Mouse (Mus musculus) hindbrain, embryonic 10.5 days (tissue): ENCODE results near the gene Elane. TPM values are rescaled to one million over a fixed set of nuclear protein-coding genes. Genes with fewer than 3 reads are reported as not detected.
A peak's percentile ranks its signal among the peaks of the same experiment; 100 is the strongest.
"Not testable (repeated sequence)": the region's sequence is repeated elsewhere in the genome, so short reads cannot be mapped to it uniquely, and the experiment has no call there.

Experiments used
- DNase-seq: peaks from one replicate; pipeline ENCODE4 v3.0.0-alpha.2; 2017; ENCODE audit warnings: low spot score
- H3K27ac ChIP-seq: fragments of 300-500 bp; sonication (generic); 2 replicates; pipeline ENCODE4 v1.5.1; 2016; ENCODE audit warnings: mild to moderate bottlenecking, moderate library complexity
- H3K27me3 ChIP-seq: fragments of 300-500 bp; sonication (generic); 2 replicates; pipeline ENCODE4 v1.6.1; 2016; ENCODE audit warnings: mild to moderate bottlenecking; ENCODE audit not compliant: poor library complexity, insufficient read depth, severe bottlenecking
- H3K36me3 ChIP-seq: fragments of 300-500 bp; sonication (generic); 2 replicates; pipeline ENCODE4 v1.6.1; 2016; ENCODE audit warnings: mild to moderate bottlenecking, moderate library complexity
- H3K4me1 ChIP-seq: fragments of 300-500 bp; sonication (generic); replicated peaks from 2 replicates; pipeline ENCODE4 v1.6.1; 2016; ENCODE audit warnings: mild to moderate bottlenecking
- H3K4me3 ChIP-seq: fragments of 300-500 bp; sonication (generic); 2 replicates; pipeline ENCODE4 v1.5.1; 2016; ENCODE audit warnings: mild to moderate bottlenecking, moderate library complexity
- H3K9me3 ChIP-seq: fragments of 300-500 bp; sonication (generic); 2 replicates; pipeline ENCODE4 v1.6.1; 2016; ENCODE audit warnings: mild to moderate bottlenecking, moderate library complexity
- WGBS: fragments of 180-500 bp; shearing (Covaris S2); methylation state at CpG from one replicate; pipeline ENCODE4 v1.1.7; 2016; 5-methylcytosine and 5-hydroxymethylcytosine counted together
- polyA plus RNA-seq: library from polyadenylated mRNA; unstranded; fragments of >200 nt; fragmentation: Nextera tagmentation; extraction: Ambion mirVana; gene quantifications from 2 replicates; pipeline ENCODE4 v1.2.1, GENCODE M21; 2016

Elane gene
- polyA plus RNA-seq, 1 experiment from 2014 or later: not detected

- peak; percentile 85 for DNase-seq
- peaks cover 18% of the 10 kb centered on the region for H3K4me1 ChIP-seq
- H3K4me3 ChIP-seq, H3K27ac ChIP-seq, H3K9me3 ChIP-seq: not testable (repeated sequence)
- H3K36me3 ChIP-seq: peaks cover 35% of the 10 kb centered on the region
- H3K27me3 ChIP-seq: peaks cover 65% of the 10 kb centered on the region
- WGBS: 44% methylated on average over 22 of the region's 22 CpGs
These were observed 6.5 kb downstream of the Elane start for GRCm38 (mm10) chr10:79892451-79893118.

DNA sequence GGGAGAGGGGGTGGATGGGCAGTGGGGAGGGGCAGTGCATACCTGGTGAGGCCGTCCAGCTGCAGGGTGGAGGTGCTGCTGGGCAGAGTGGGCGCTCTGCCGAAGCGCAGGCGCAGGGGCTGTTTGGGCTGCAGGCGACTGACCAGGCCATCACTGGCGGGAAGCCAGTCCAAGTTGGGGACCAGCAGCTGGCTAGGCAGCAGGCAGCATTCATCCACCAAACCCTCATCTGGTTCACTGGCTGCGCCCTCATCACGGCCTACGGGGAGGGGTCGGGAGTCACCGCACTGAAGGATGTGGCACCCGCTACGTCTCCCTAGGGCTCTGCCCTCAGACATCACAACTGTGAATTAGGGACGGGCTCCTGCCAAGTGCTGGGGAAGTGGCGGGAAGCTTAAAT is 10.3 kb downstream of the Elane start:
- Histone ChIP-seq H3K27me3 (peaks cover 79% of the 10 kb centered on the region), H3K36me3 (peaks cover 64% of the 10 kb centered on the region)
- 95% methylated on average over 16 of the region's 16 CpGs for WGBS

DNA sequence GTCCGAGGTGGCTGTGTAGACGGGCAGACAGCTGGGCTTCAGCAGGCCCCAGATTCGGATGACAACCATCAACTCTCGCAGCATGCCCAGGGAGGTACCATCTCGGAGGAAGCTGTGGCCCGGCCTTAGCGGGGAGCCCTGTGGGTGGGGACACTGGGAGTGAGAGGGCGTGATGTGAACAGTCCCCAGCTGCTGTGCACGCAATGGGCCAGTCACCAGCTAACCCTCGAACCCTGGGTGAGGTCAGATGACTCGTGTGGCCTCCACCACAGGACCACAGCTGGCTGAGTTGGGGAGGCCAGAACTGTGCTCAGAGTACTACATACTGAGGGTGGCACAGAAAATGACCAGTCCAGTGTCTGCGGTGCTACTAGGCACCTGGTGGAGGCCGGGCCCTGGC is 10.8 kb downstream of the Elane start:
- WGBS: 87% methylated on average over 13 of the region's 13 CpGs
- Histone ChIP-seq H3K9me3 (no peaks in the 10 kb centered on the region), H3K4me1 (peaks cover 41% of the 10 kb centered on the region), H3K27ac (no peak overlapping the region), H3K36me3 (peaks cover 68% of the 10 kb centered on the region), H3K4me3 (no peak overlapping the region), H3K27me3 (peaks cover 74% of the 10 kb centered on the region)
- DNase-seq: no peak

More for the DNA sequence above, 10.3 kb downstream of the Elane start:
- Histone ChIP-seq H3K4me3 (no peak overlapping the region), H3K4me1 (peaks cover 36% of the 10 kb centered on the region), H3K9me3 (no peaks in the 10 kb centered on the region), H3K27ac (no peak overlapping the region)
- DNase-seq: no peak

DNA sequence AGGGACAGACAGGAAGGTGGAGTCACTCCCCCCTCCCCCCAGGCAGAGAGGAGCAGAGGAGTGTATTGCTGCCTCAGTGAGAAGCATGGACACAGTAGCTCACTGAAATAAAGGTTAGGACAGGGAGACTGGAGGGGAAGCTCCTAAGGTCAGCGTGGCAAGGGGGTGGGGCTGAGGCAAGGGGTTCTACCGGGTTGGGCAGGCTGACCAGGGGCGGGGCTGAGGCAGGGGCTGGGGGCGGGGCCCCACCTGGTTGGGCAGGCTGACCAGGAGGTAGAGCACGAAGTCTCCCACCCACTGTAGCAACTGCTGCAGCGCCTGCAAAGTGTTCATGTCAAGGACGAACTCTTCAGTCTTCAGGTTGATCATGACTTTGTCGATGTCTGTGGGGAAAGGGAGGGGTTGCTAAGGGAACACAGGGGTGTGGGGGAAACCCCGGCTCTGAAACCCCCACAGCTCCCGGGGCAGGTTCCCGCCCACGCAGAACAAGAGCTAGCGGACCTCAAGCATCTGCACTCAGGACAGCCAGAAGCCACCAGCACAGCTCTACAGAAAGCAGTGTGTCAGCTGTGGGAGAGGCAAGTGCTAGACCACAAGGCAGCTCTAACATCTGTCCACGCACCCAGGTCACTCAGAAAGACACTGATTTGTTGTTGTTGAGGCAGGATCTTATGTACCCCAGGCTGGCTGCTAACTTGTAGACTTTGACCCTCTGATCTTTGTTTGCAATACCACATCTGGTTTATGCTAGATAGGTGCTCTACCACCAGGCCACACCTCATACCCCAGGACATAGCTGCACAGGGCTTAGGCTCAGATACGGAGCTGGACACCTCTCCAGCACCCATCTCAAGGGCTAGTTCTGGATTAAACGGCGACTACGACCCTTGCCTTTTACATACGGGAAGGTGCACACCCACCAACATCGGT is 11.5 kb downstream of the Elane start:
- H3K36me3 ChIP-seq: peaks cover 76% of the 10 kb centered on the region
- WGBS: 52% methylated on average over 20 of the region's 20 CpGs
- H3K4me3 ChIP-seq: peak overlapping the region; percentile 1; the same call in 1 of the 2 replicates

GRCm38 (mm10) chr10:79900951-79901410 is 14.9 kb downstream of the Elane start:
- peak; percentile 40 for DNase-seq
- Histone ChIP-seq H3K36me3 (peaks cover 90% of the 10 kb centered on the region), H3K4me3 (no peak overlapping the region), H3K4me1 (peaks cover 38% of the 10 kb centered on the region), H3K27me3 (peaks cover 76% of the 10 kb centered on the region), H3K27ac (peak overlapping the region; percentile 12; the same call in 1 of the 2 replicates), H3K9me3 (peaks cover 4% of the 10 kb centered on the region; the same call in 1 of the 2 replicates)
- WGBS: 15% methylated on average over 2 of the region's 2 CpGs

More for the DNA sequence above, 11.5 kb downstream of the Elane start:
- Histone ChIP-seq H3K4me1 (peaks cover 42% of the 10 kb centered on the region), H3K27ac (no peak overlapping the region), H3K9me3 (no peaks in the 10 kb centered on the region), H3K27me3 (peaks cover 76% of the 10 kb centered on the region)
- no peak for DNase-seq

- peaks cover 22% of the 10 kb centered on the region for H3K4me1 ChIP-seq
- peaks cover 4% of the 10 kb centered on the region; the same call in 1 of the 2 replicates for H3K9me3 ChIP-seq
- WGBS: 91% methylated on average over 9 of the region's 9 CpGs
- H3K4me3 ChIP-seq: no peak overlapping the region
- H3K36me3 ChIP-seq: peaks cover 70% of the 10 kb centered on the region
- H3K27me3 ChIP-seq: peaks cover 39% of the 10 kb centered on the region
- DNase-seq: no peak
- no peak overlapping the region for H3K27ac ChIP-seq
These were observed 20.7 kb downstream of the Elane start for GRCm38 (mm10) chr10:79906712-79907111.

DNA sequence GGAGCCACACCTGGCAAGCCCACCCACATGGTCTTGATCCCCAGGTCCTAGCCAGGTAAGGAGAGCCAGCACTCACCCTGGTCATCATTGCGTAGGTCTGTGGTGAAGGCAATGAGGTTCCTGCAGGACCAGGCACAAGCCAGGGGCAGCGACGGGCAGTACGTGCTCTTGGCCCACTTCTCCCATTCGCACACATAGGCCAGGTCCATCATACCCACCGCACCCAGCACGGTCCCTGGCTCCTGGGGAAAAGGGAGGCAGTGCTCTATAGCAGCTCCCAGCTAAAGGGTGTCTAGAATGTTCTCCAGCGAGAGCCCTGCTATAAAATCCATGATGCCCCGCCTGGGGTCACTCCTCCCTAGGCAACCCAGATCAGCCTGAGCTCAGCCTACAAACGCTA is 21.4 kb downstream of the Elane start:
- Histone ChIP-seq H3K27me3 (peaks cover 35% of the 10 kb centered on the region), H3K36me3 (peaks cover 70% of the 10 kb centered on the region), H3K4me3 (peak overlapping the region; percentile 21; the same call in 1 of the 2 replicates), H3K27ac (peak overlapping the region; percentile 56), H3K9me3 (peaks cover 4% of the 10 kb centered on the region; the same call in 1 of the 2 replicates), H3K4me1 (peaks cover 23% of the 10 kb centered on the region)
- 95% methylated on average over 10 of the region's 10 CpGs for WGBS
- no peak for DNase-seq

DNA sequence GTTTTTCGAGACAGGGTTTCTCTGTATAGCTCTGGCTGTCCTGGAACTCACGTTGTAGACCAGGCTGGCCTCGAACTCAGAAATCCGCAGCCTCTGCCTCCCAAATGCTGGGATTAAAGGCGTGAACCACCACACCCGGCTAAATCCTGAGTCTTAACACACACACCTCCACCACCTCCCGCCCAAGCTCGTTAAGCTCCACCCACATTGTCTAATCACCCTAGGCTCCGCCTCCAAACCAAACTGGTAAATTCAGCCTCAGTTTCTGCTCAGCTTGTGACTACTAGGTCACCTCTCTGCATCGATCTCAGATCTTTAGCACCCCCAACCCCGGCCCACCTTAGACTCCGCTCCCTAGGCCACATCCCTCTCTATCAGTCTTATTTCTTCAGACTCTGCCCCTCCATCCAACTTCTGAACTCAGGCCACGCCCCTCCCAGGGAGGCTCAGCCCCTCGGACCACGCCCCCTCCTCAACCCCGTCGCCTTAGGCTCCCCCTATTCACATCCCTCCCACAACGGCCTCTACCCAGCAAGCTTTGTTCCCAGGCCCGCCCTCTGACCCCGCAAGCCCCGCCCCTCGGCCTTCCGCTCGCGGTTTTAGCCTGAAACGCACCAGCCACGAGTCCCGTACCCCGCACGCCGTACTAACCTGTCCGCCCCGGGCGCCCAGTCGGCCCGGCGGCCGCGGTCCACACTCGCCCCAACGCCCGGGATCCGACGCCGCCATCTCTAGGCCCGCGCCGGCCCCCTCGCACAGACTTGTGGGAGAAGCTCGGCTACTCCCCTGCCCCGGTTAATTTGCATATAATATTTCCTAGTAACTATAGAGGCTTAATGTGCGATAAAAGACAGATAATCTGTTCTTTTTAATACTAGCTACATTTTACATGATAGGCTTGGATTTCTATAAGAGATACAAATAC is 22.4 kb downstream of the Elane start, which contains the start of gene Med16:
Gene Med16, minus strand, starts transcription at position 757 of the 925 bp plus-strand sequence.
- peak within 1 kb of the TSS; percentile 100 for H3K27ac ChIP-seq
- H3K4me3 ChIP-seq: peak within 1 kb of the TSS; percentile 75
- 2% methylated on average over 52 of the region's 52 CpGs for WGBS
- peaks cover 25% of the 10 kb centered on the region for H3K27me3 ChIP-seq
- H3K4me1 ChIP-seq: peaks cover 23% of the 10 kb centered on the region
- peak; percentile 97 for DNase-seq
- peaks cover 4% of the 10 kb centered on the region; the same call in 1 of the 2 replicates for H3K9me3 ChIP-seq
- peaks cover 70% of the 10 kb centered on the region for H3K36me3 ChIP-seq

DNA sequence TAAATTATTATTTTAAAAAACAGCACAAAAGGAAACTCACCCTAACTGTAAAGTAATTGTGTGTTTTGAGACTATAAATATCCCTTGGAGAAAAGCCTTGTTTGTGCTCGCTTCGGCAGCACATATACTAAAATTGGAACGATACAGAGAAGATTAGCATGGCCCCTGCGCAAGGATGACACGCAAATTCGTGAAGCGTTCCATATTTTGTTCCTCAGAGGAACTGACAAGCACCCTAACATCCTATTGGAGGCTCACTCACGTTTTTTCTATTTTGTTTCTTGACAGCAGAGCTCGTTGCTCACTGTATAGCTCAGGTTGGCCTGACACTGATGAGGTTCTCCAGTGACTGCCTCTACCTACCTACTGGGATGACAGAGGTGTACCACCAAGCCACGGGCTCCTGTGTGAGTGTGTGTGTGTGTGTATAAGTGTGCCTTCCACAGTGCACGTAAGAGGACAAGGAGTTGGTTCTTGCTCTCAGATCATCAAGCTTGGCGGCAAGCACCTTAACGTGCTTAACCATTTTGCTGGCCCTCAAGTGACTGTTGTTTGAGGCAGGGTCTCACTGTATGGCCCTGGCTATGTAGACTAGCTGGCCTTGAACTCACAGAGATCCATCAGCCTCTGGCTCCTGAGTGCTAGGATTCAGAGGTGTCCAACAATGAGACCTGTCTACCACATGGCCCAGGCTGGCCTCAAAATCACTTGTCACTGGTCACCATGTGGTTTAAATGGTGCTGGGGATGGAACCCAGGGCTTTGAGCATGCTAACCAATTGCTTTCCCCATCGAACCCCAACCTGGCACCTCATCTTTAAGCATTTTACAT is 23.3 kb downstream of the Elane start:
- Histone ChIP-seq H3K4me1 (peaks cover 28% of the 10 kb centered on the region), H3K36me3 (peaks cover 64% of the 10 kb centered on the region), H3K27me3 (peaks cover 16% of the 10 kb centered on the region), H3K9me3 (peaks cover 4% of the 10 kb centered on the region; the same call in 1 of the 2 replicates), H3K27ac (peak overlapping the region; percentile 100), H3K4me3 (peak overlapping the region; percentile 75)
- DNase-seq: peak; percentile 46
- WGBS: 25% methylated on average over 14 of the region's 14 CpGs

DNA sequence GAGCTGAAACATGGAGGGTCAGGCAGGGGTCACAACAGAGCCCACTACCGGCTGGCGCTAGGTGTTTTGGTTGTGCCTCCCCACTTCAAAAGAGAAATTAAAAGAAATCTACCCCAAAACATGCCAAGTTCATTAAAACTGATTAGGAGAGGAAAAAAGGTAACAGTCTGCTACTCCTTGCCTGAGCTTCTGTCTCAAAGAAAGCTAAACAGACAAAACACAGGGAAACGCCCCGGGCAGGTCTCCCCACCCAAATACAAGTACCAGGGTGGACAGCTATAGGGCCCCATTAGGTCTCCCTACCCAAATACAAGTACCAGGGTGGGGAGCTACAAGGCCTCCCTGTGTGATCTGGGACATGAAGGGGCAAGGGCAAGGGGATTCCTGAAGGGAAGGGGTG is 24.5 kb downstream of the Elane start, which contains the start of gene Gm26602:
Gene Gm26602, plus strand, starts transcription at position 301 of the 400 bp plus-strand sequence.
- Histone ChIP-seq H3K4me1 (peaks cover 41% of the 10 kb centered on the region), H3K27me3 (peaks cover 9% of the 10 kb centered on the region; the same call in 1 of the 2 replicates), H3K36me3 (peaks cover 51% of the 10 kb centered on the region), H3K9me3 (no peaks in the 10 kb centered on the region), H3K4me3 (peak within 1 kb of the TSS; percentile 75; the same call in 1 of the 2 replicates), H3K27ac (peak within 1 kb of the TSS; percentile 73; the same call in 1 of the 2 replicates)
- WGBS: 94% methylated on average over 4 of the region's 4 CpGs
- no peak for DNase-seq

- H3K27ac ChIP-seq: no peak overlapping the region
- H3K36me3 ChIP-seq: peaks cover 34% of the 10 kb centered on the region
- H3K9me3 ChIP-seq: no peaks in the 10 kb centered on the region
- peaks cover 52% of the 10 kb centered on the region for H3K4me1 ChIP-seq
- H3K27me3 ChIP-seq: peaks cover 5% of the 10 kb centered on the region
- WGBS: 64% methylated on average over 20 of the region's 20 CpGs
- no peak for DNase-seq
- no peak overlapping the region for H3K4me3 ChIP-seq
These were observed 26.4 kb downstream of the Elane start for GRCm38 (mm10) chr10:79912412-79912811.
